Mouse (Mus musculus): ENCODE measurements around the gene Lmx1b. TPM values are rescaled to one million over a fixed set of nuclear protein-coding genes. Genes with fewer than 3 reads are reported as not detected.

Lmx1b gene
- polyA plus RNA-seq (2017; shearing (Covaris generic)) = not detected

DNA sequence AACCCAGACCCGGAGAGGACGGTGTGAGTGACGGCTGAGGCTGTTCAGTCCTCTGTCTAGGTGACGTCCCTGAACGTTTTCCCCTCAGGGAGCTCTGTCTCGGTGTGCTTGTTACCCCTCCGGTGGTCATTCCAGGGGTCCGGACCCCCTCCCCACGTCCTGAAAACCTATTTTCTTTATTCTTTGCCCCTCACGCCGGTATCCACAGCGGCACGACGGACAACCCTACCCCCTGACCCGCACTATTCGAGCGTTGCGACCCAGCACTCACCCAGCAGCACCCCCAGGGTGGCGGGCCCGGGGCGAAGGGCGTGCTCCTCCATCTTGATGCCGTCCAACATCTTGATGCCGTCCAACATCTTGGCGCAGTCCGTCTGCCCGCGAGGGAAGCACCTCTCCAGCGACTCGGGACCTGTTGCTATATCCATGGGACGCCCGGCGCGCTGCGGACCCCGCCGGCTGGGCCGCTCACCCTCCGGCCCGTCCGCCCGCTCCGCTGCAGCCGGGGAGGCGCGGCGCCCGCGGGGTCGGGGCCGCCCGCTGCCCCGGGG is at the start of gene Lmx1b:
TSS of gene Lmx1b (minus strand) at position 341 of the 551 bp plus-strand sequence.

Other genes with a start within 250 kb of the Lmx1b start
- gene Zbtb34, start 209.2 kb downstream of the Lmx1b start, polyA plus RNA-seq (2017; shearing (Covaris generic)) = 0.82 TPM
- 28.2 TPM for gene Zbtb43, start 172.0 kb downstream of the Lmx1b start, polyA plus RNA-seq (2017; shearing (Covaris generic))
- gene Mvb12b, start 247.4 kb upstream of the Lmx1b start, polyA plus RNA-seq (2017; shearing (Covaris generic)) = 0.44 TPM